Mouse (Mus musculus) liver, embryonic 14.5 days (tissue): Measurements from ENCODE around the gene 9530003J23Rik. TPM values are rescaled to one million over a fixed set of nuclear protein-coding genes. Genes with fewer than 3 reads are reported as not detected.

Source experiments
- ATAC-seq: fragments of 200-750 bp; cut with Nextera tagmentation; 2 replicates; pipeline ENCODE4 v1.8.0; 2017; ENCODE audit warnings: moderate number of reproducible peaks, mild to moderate bottlenecking, moderate library complexity; ENCODE audit not compliant: insufficient read depth
- DNase-seq, 3 experiments: peaks; one replicate each; pipeline ENCODE4 v3.0.0-alpha.2; 2012 to 2013; ENCODE audit warnings: low read depth in 3 of 3, low spot score in 3 of 3
- H3K27ac ChIP-seq: fragments of 300-500 bp; sonication (generic); 2 replicates; pipeline ENCODE4 v1.5.1; 2014; ENCODE audit warnings: moderate library complexity, mild to moderate bottlenecking, control low read depth, inconsistent platforms
- H3K27me3 ChIP-seq: fragments of 300-500 bp; sonication (generic); 2 replicates; pipeline ENCODE4 v1.6.1; 2014; ENCODE audit warnings: mild to moderate bottlenecking, low read length, moderate library complexity; ENCODE audit not compliant: control insufficient read depth, insufficient read depth
- H3K36me3 ChIP-seq: fragments of 300-500 bp; sonication (generic); replicated peaks from 2 replicates; pipeline ENCODE4 v1.6.1; 2014; ENCODE audit warnings: low read depth; ENCODE audit not compliant: control insufficient read depth, insufficient read depth
- H3K4me1 ChIP-seq, 2 experiments: fragments of 200-500 bp in 1 of 2; fragments of 300-500 bp in 1 of 2; sonication (generic) in 1 of 2; replicated peaks; 2 replicates each; pipeline ENCODE4 v1.6.1; 2012 to 2014; ENCODE audit warnings: antibody characterized with exemption in 1 of 2, inconsistent platforms in 1 of 2, low read length in 1 of 2; ENCODE audit not compliant: control insufficient read depth in 2 of 2, insufficient read depth in 2 of 2
- H3K4me2 ChIP-seq: fragments of 300-500 bp; sonication (generic); 2 replicates; pipeline ENCODE4 v1.6.1; 2014; ENCODE audit warnings: low read depth, mild to moderate bottlenecking, control low read depth, moderate library complexity
- H3K4me3 ChIP-seq, 2 experiments: fragments of 200-500 bp in 1 of 2; fragments of 300-500 bp in 1 of 2; sonication (generic) in 1 of 2; 2 replicates each; pipeline ENCODE4 v1.5.1; 2012 to 2014; ENCODE audit warnings: low read depth in 2 of 2, low read length in 2 of 2, mild to moderate bottlenecking in 2 of 2, control low read depth in 1 of 2, inconsistent platforms in 1 of 2, moderate library complexity in 1 of 2; ENCODE audit not compliant: insufficient read depth in 1 of 2
- H3K9ac ChIP-seq: fragments of 300-500 bp; sonication (generic); replicated peaks from 2 replicates; pipeline ENCODE4 v1.6.1; 2014; ENCODE audit warnings: mild to moderate bottlenecking, control low read depth, moderate library complexity
- H3K9me3 ChIP-seq: fragments of 300-500 bp; sonication (generic); 2 replicates; pipeline ENCODE4 v1.6.1; 2016; ENCODE audit warnings: low read length, mixed read lengths; ENCODE audit not compliant: control insufficient read depth
- CTCF ChIP-seq: IDR thresholded peaks from 2 replicates; pipeline ENCODE4 v1.5.1; 2016; ENCODE audit warnings: antibody characterized with exemption, low read depth, control low read depth
- EP300 ChIP-seq: IDR thresholded peaks from 2 replicates; pipeline ENCODE4 v1.6.1; 2016; ENCODE audit warnings: antibody characterized with exemption, low read depth
- WGBS: fragments of 180-500 bp; shearing (Covaris S2); extraction: QIAGEN DNeasy Blood & Tissue Kit; methylation state at CpG from one replicate; pipeline ENCODE4 v1.1.7; 2014; ENCODE audit not compliant: insufficient replicate concordance; 5-methylcytosine and 5-hydroxymethylcytosine counted together
- polyA plus RNA-seq, 2 experiments: library from polyadenylated mRNA; depleted of rRNA in 1 of 2; stranded (reverse) in 1 of 2; unstranded in 1 of 2; fragments of >200 nt; fragmentation: Nextera tagmentation in 1 of 2; extraction: Ambion mirVana in 1 of 2; gene quantifications; 2 replicates each; pipeline versions ENCODE4 v1.2.1 to v1.2.3; 2012 to 2014

9530003J23Rik gene
- polyA plus RNA-seq, 2 experiments: not detected

DNA sequence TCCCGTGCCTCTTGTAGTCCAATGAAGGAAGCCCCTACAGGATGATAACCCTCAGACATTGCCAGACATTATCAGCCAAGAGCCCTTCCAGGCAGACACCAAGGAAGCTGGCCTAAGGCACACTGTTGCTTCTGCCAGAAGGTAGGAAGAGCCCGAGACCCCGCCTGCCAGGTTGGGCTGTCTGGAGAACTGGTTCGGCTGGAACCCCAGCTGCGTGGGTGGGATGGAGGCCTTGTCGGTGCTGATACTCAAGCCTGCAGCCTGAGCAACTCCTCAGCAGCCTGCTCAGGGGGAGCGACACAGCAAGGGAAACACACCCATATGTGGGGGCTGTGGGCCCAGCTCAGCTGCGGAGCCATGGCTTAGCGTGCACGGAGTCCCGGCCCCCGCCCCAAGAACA lies 43.5 kb downstream of the 9530003J23Rik start:
- H3K4me1 ChIP-seq: no peaks in the 10 kb centered on the region; a peak in 1 of 4 replicates
- no peak overlapping the region for H3K27ac ChIP-seq
- no peaks in the 10 kb centered on the region for H3K9me3 ChIP-seq
- no peak for DNase-seq
- no peak overlapping the region for H3K4me3 ChIP-seq
- 80% methylated on average over 12 of the region's 12 CpGs for WGBS
- H3K27me3 ChIP-seq: no peaks in the 10 kb centered on the region
- H3K9ac ChIP-seq: no peak overlapping the region
- H3K4me2 ChIP-seq: no peak overlapping the region
- H3K36me3 ChIP-seq: no peaks in the 10 kb centered on the region
- no peak for TF ChIP-seq CTCF
- no peak for TF ChIP-seq EP300
- ATAC-seq: no peak

DNA sequence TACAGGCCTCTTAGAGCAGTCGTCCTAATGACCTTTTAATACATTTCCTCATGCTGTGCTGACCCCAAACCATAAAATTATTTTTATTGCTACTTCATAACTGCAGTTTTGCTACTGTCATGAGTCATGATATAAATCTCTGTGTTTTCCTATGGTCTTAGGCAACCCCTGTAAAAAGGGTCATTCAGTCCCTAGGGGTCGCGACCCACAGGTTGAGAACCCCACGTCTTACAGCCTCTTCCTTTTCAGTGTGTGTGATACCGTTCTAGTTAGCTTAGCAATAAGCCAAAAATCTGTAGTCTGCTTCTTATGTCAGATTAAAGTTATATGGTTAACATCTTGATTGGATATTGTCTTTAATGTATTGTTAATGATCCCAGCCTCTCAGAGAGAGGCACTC lies 45.1 kb downstream of the 9530003J23Rik start:
- DNase-seq: no peak
- no peaks in the 10 kb centered on the region for H3K36me3 ChIP-seq
- H3K4me1 ChIP-seq: no peaks in the 10 kb centered on the region; a peak in 1 of 4 replicates
- WGBS: 72% methylated on average over 5 of the region's 5 CpGs
- H3K27me3 ChIP-seq: no peaks in the 10 kb centered on the region
- H3K27ac ChIP-seq: no peak overlapping the region
- no peak for ATAC-seq
- H3K4me2 ChIP-seq: no peak overlapping the region
- H3K9me3 ChIP-seq: no peaks in the 10 kb centered on the region
- no peak overlapping the region for H3K4me3 ChIP-seq
- no peak overlapping the region for H3K9ac ChIP-seq
- TF ChIP-seq CTCF: no peak
- no peak for TF ChIP-seq EP300

DNA sequence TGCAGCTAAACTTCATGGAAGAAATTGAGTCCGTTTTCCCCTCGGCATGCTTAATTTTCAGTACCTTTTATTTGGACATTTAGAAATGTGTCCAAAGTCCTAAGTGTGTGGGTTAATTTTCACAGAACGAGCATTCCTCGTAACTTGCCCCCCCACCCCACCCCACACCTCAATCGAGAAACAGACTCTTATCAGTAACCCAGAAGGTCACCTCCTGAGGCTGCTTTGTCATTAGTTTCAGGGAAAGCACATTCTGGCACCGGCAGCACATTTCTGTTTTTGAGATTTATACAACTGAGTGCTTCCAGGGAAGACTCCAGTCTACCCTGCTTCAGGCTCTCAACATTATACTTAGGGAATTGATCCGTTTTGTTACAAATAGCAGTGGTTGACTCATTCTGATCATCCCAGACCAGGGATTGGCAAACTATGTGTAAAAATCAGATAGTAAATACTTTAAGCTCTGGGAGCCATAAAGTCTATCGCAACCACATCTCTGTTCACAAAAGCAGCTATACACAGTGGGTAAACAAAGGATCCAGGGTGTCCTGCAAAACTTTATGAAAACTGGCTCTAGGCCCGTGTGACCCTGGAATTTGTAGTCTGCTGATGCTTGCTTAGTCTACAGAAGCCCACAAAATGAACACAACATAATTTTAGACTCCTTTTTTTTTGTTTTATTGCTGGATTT lies 53.0 kb downstream of the 9530003J23Rik start:
- DNase-seq (no peak), ATAC-seq (no peak)
- TF ChIP-seq EP300: no peak
- Histone ChIP-seq H3K36me3 (no peaks in the 10 kb centered on the region), H3K9ac (no peak overlapping the region), H3K4me2 (no peak overlapping the region), H3K27ac (no peak overlapping the region), H3K9me3 (no peaks in the 10 kb centered on the region), H3K4me1 (peaks cover 7 to 15% of the 10 kb centered on the region in 2 experiments), H3K27me3 (no peaks in the 10 kb centered on the region), H3K4me3 (no peak overlapping the region)
- 42% methylated on average over 9 of the region's 9 CpGs for WGBS

Other genes with a start within 250 kb of the 9530003J23Rik start
- gene Lrrc10, start 193.4 kb downstream of the 9530003J23Rik start, polyA plus RNA-seq (2012; rRNA removed): not detected in 2 replicates
- gene Lrrc10, start 193.4 kb downstream of the 9530003J23Rik start, polyA plus RNA-seq (2014; fragmentation: Nextera tagmentation; extraction: Ambion mirVana): not detected in 2 replicates
- gene Cct2, start 174.9 kb downstream of the 9530003J23Rik start, polyA plus RNA-seq (2012; rRNA removed): 78.1 and 137 TPM in 2 replicates
- gene Cct2, start 174.9 kb downstream of the 9530003J23Rik start, polyA plus RNA-seq (2014; fragmentation: Nextera tagmentation; extraction: Ambion mirVana): 170 and 181 TPM in 2 replicates
- 7.9 and 9.2 TPM in 2 replicates for gene Frs2, start 90.2 kb downstream of the 9530003J23Rik start, polyA plus RNA-seq (2012; rRNA removed)
- 8.8 and 11.2 TPM in 2 replicates for gene Frs2, start 90.2 kb downstream of the 9530003J23Rik start, polyA plus RNA-seq (2014; fragmentation: Nextera tagmentation; extraction: Ambion mirVana)
- gene Yeats4, start 14.2 kb downstream of the 9530003J23Rik start, polyA plus RNA-seq (2012; rRNA removed): 23.6 and 36.1 TPM in 2 replicates
- gene Yeats4, start 14.2 kb downstream of the 9530003J23Rik start, polyA plus RNA-seq (2014; fragmentation: Nextera tagmentation; extraction: Ambion mirVana): 42.0 and 48.7 TPM in 2 replicates
- 93.4 and 95.5 TPM in 2 replicates for gene Lyz2, start 43.6 kb upstream of the 9530003J23Rik start, polyA plus RNA-seq (2012; rRNA removed)
- 255 and 323 TPM in 2 replicates for gene Lyz2, start 43.6 kb upstream of the 9530003J23Rik start, polyA plus RNA-seq (2014; fragmentation: Nextera tagmentation; extraction: Ambion mirVana)
- 0.02 TPM in 1 of 2 replicates, not detected in the other for gene Lyz1, start 54.2 kb upstream of the 9530003J23Rik start, polyA plus RNA-seq (2012; rRNA removed)
- 0.13 and 0.29 TPM in 2 replicates for gene Lyz1, start 54.2 kb upstream of the 9530003J23Rik start, polyA plus RNA-seq (2014; fragmentation: Nextera tagmentation; extraction: Ambion mirVana)
- 22.8 and 27.5 TPM in 2 replicates for gene Cpsf6, start 141.3 kb upstream of the 9530003J23Rik start, polyA plus RNA-seq (2012; rRNA removed)
- gene Cpsf6, start 141.3 kb upstream of the 9530003J23Rik start, polyA plus RNA-seq (2014; fragmentation: Nextera tagmentation; extraction: Ambion mirVana): 51.7 and 54.5 TPM in 2 replicates